Mouse (Mus musculus): ENCODE measurements around the gene Atg3. TPM values are rescaled to one million over a fixed set of nuclear protein-coding genes. Genes with fewer than 3 reads are reported as not detected.

The Atg3 gene
- polyA plus RNA-seq, 1 experiment from 2014 or later: 48.8 TPM

GRCm38 (mm10) chr16:45148488-45149082 lies 10.0 kb upstream of the Atg3 start:
- Histone ChIP-seq H3K9ac (replicated peaks) (no peak overlapping the region), H3K9me3 (no peaks in the 10 kb centered on the region), H3K4me2 (replicated peaks) (no peak overlapping the region), H3K4me3 (replicated peaks) (no peak overlapping the region), H3K27me3 (no peaks in the 10 kb centered on the region), H3K27ac (no peak overlapping the region), H3K4me1 (replicated peaks) (no peaks in the 10 kb centered on the region), H3K36me3 (peaks cover 77% of the 10 kb centered on the region)
- ATAC-seq: no peak
- WGBS: 97% methylated on average over 10 of the region's 10 CpGs

- H3K4me3 ChIP-seq (replicated peaks): no peak overlapping the region
- 92% methylated on average over 3 of the region's 3 CpGs for WGBS
- peaks cover 39% of the 10 kb centered on the region for H3K36me3 ChIP-seq
- H3K4me1 ChIP-seq (replicated peaks): peaks cover 19% of the 10 kb centered on the region
- H3K9ac ChIP-seq (replicated peaks): no peak overlapping the region
- no peaks in the 10 kb centered on the region for H3K9me3 ChIP-seq
- H3K27ac ChIP-seq: no peak overlapping the region
- H3K27me3 ChIP-seq: no peaks in the 10 kb centered on the region
- no peak overlapping the region for H3K4me2 ChIP-seq (replicated peaks)
- no peak for ATAC-seq
These were observed 3.8 kb upstream of the Atg3 start for GRCm38 (mm10) chr16:45154741-45155250.

GRCm38 (mm10) chr16:45158136-45158521 lies 456 bp upstream of the Atg3 start:
- ATAC-seq: peak; percentile 84
- Histone ChIP-seq H3K27me3 (no peaks in the 10 kb centered on the region), H3K4me1 (replicated peaks) (peaks cover 32% of the 10 kb centered on the region), H3K4me2 (replicated peaks) (peak overlapping the region; percentile 81), H3K4me3 (replicated peaks) (peak overlapping the region; percentile 77), H3K9ac (replicated peaks) (peak overlapping the region; percentile 95), H3K27ac (peak overlapping the region; percentile 93), H3K9me3 (no peaks in the 10 kb centered on the region), H3K36me3 (peaks cover 14% of the 10 kb centered on the region)
- WGBS: 1% methylated on average over 20 of the region's 20 CpGs

- Histone ChIP-seq H3K4me3 (replicated peaks) (peak overlapping the region; percentile 77), H3K9ac (replicated peaks) (peak overlapping the region; percentile 95), H3K27ac (peak overlapping the region; percentile 93), H3K27me3 (no peaks in the 10 kb centered on the region), H3K36me3 (peaks cover 18% of the 10 kb centered on the region), H3K4me2 (replicated peaks) (peak overlapping the region; percentile 81), H3K4me1 (replicated peaks) (peaks cover 32% of the 10 kb centered on the region), H3K9me3 (no peaks in the 10 kb centered on the region)
- ATAC-seq: no peak
- 7% methylated on average over 11 of the region's 11 CpGs for WGBS
These were observed 768 bp downstream of the Atg3 start for GRCm38 (mm10) chr16:45159389-45159716.

- H3K4me2 ChIP-seq (replicated peaks): no peak overlapping the region
- H3K27me3 ChIP-seq: no peaks in the 10 kb centered on the region
- WGBS: 83% methylated on average over 2 of the region's 2 CpGs
- no peaks in the 10 kb centered on the region for H3K9me3 ChIP-seq
- ATAC-seq: no peak
- H3K36me3 ChIP-seq: peaks cover 17% of the 10 kb centered on the region
- H3K27ac ChIP-seq: no peak overlapping the region
- no peak overlapping the region for H3K9ac ChIP-seq (replicated peaks)
- H3K4me1 ChIP-seq (replicated peaks): no peaks in the 10 kb centered on the region
- no peak overlapping the region for H3K4me3 ChIP-seq (replicated peaks)
These were observed 20.0 kb downstream of the Atg3 start for GRCm38 (mm10) chr16:45178552-45178951.

GRCm38 (mm10) chr16:45181824-45182223 lies 23.2 kb downstream of the Atg3 start:
- no peak for ATAC-seq
- H3K4me2 ChIP-seq (replicated peaks): no peak overlapping the region
- no peaks in the 10 kb centered on the region for H3K27me3 ChIP-seq
- 93% methylated on average over 5 of the region's 5 CpGs for WGBS
- H3K9me3 ChIP-seq: no peaks in the 10 kb centered on the region
- H3K36me3 ChIP-seq: peaks cover 15% of the 10 kb centered on the region
- H3K9ac ChIP-seq (replicated peaks): no peak overlapping the region
- H3K4me3 ChIP-seq (replicated peaks): no peak overlapping the region
- H3K27ac ChIP-seq: no peak overlapping the region
- H3K4me1 ChIP-seq (replicated peaks): no peaks in the 10 kb centered on the region

GRCm38 (mm10) chr16:45192613-45193012 lies 34.0 kb downstream of the Atg3 start:
- no peaks in the 10 kb centered on the region for H3K9me3 ChIP-seq
- H3K4me2 ChIP-seq (replicated peaks): no peak overlapping the region
- no peak overlapping the region for H3K4me3 ChIP-seq (replicated peaks)
- H3K9ac ChIP-seq (replicated peaks): no peak overlapping the region
- no peak overlapping the region for H3K27ac ChIP-seq
- ATAC-seq: peak; percentile 83
- no peaks in the 10 kb centered on the region for H3K27me3 ChIP-seq
- 5% methylated on average over 1 of the region's 1 CpGs for WGBS
- peaks cover 13% of the 10 kb centered on the region; the same call in 1 of the 2 replicates for H3K36me3 ChIP-seq
- H3K4me1 ChIP-seq (replicated peaks): no peaks in the 10 kb centered on the region

- Histone ChIP-seq H3K4me2 (replicated peaks) (no peak overlapping the region), H3K9me3 (no peaks in the 10 kb centered on the region), H3K4me3 (replicated peaks) (no peak overlapping the region), H3K4me1 (replicated peaks) (no peaks in the 10 kb centered on the region), H3K9ac (replicated peaks) (no peak overlapping the region), H3K27ac (no peak overlapping the region), H3K36me3 (no peaks in the 10 kb centered on the region), H3K27me3 (no peaks in the 10 kb centered on the region)
- peak; percentile 88 for ATAC-seq
- WGBS: 34% methylated on average over 6 of the region's 6 CpGs
These were observed 38.2 kb downstream of the Atg3 start for GRCm38 (mm10) chr16:45196816-45197215.

GRCm38 (mm10) chr16:45201395-45201794 lies 42.8 kb downstream of the Atg3 start:
- Histone ChIP-seq H3K4me1 (replicated peaks) (no peaks in the 10 kb centered on the region), H3K4me3 (replicated peaks) (no peak overlapping the region), H3K36me3 (no peaks in the 10 kb centered on the region), H3K27ac (no peak overlapping the region), H3K4me2 (replicated peaks) (no peak overlapping the region), H3K9me3 (no peaks in the 10 kb centered on the region), H3K27me3 (no peaks in the 10 kb centered on the region), H3K9ac (replicated peaks) (no peak overlapping the region)
- WGBS: 93% methylated on average over 2 of the region's 2 CpGs
- no peak for ATAC-seq

GRCm38 (mm10) chr16:45204438-45204837 lies 45.9 kb downstream of the Atg3 start:
- ATAC-seq: no peak
- H3K4me2 ChIP-seq (replicated peaks): no peak overlapping the region
- WGBS: 89% methylated on average over 4 of the region's 4 CpGs

GRCm38 (mm10) chr16:45204859-45205670 lies 46.5 kb downstream of the Atg3 start:
- Histone ChIP-seq H3K9me3 (no peaks in the 10 kb centered on the region), H3K36me3 (no peaks in the 10 kb centered on the region), H3K9ac (replicated peaks) (no peak overlapping the region), H3K4me1 (replicated peaks) (no peaks in the 10 kb centered on the region), H3K27me3 (no peaks in the 10 kb centered on the region), H3K27ac (no peak overlapping the region), H3K4me3 (replicated peaks) (no peak overlapping the region), H3K4me2 (replicated peaks) (no peak overlapping the region)
- ATAC-seq: no peak
- WGBS: 73% methylated on average over 12 of the region's 12 CpGs

More at GRCm38 (mm10) chr16:45204438-45204837, 45.9 kb downstream of the Atg3 start:
- Histone ChIP-seq H3K27ac (no peak overlapping the region), H3K27me3 (no peaks in the 10 kb centered on the region), H3K4me3 (replicated peaks) (no peak overlapping the region), H3K4me1 (replicated peaks) (no peaks in the 10 kb centered on the region), H3K36me3 (no peaks in the 10 kb centered on the region), H3K9me3 (no peaks in the 10 kb centered on the region), H3K9ac (replicated peaks) (no peak overlapping the region)

- H3K36me3 ChIP-seq: no peaks in the 10 kb centered on the region
- WGBS: 73% methylated on average over 2 of the region's 2 CpGs
- no peaks in the 10 kb centered on the region for H3K9me3 ChIP-seq
These were observed 63.4 kb downstream of the Atg3 start for GRCm38 (mm10) chr16:45222016-45222415.

More at GRCm38 (mm10) chr16:45222016-45222415, 63.4 kb downstream of the Atg3 start:
- H3K27ac ChIP-seq: no peak overlapping the region
- no peak for ATAC-seq
- H3K27me3 ChIP-seq: no peaks in the 10 kb centered on the region
- H3K4me2 ChIP-seq (replicated peaks): no peak overlapping the region
- H3K9ac ChIP-seq (replicated peaks): no peak overlapping the region
- peaks cover 13% of the 10 kb centered on the region; the same call in 1 of the 2 replicates for H3K4me1 ChIP-seq (replicated peaks)
- H3K4me3 ChIP-seq (replicated peaks): no peak overlapping the region

All from midbrain, embryonic 13.5 days (tissue).